Mouse (Mus musculus): ENCODE data around the gene 3110040M04Rik.
"Not testable (repeated sequence)": the region's sequence is repeated elsewhere in the genome, so short reads cannot be mapped to it uniquely, and the experiment has no call there.

The 3110040M04Rik gene

DNA sequence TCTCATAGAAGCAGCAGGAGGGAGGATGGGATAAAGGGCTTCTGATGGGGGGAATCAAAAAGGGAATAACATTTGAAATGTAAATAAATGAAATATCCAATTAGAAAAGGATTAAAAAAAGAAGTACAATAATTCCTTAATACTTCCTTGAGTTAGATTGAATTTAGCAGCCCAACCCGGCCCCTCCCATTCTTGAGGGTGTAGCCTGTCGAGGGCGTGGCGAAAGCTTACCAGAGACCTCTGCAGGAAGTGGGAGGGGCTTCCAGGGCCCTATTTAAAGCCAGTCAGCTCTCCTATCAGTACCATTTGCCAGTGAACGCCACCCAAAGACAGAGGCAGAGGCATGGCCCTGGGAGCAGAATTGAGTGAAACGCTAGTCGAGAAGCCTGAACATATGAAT is 11.8 kb upstream of the 3110040M04Rik start, which contains the start of gene Gm8947:
Gm8947 (plus strand) TSS at position 302 of the 400 bp plus-strand sequence.
- not testable (repeated sequence) for DNase-seq (ENCODE audit: extremely low spot score)

DNA sequence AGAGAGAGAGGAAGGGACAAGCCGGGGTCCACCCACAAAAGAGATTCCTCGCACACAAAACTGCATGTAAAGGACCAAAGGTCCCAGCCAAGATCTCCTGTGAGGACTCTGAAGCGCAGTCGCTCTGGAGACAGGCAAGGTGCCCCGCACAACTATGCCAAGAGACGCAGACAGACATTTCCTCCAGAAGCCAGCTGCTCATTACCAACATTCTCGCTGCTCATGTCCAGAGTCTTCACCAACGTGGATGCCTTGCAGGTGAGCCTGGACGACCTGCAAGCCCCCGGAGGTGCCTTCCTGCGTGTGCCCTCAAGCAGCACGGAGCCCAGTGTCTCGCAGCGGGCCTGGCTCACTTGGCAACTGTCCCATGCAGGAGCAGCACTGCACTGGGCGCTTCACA is 11.2 kb upstream of the 3110040M04Rik start:
- not testable (repeated sequence) for DNase-seq (ENCODE audit: extremely low spot score)

GRCm38 (mm10) chr1:151195986-151196385 is 7.9 kb upstream of the 3110040M04Rik start:
- not testable (repeated sequence) for DNase-seq (ENCODE audit: extremely low spot score)

DNA sequence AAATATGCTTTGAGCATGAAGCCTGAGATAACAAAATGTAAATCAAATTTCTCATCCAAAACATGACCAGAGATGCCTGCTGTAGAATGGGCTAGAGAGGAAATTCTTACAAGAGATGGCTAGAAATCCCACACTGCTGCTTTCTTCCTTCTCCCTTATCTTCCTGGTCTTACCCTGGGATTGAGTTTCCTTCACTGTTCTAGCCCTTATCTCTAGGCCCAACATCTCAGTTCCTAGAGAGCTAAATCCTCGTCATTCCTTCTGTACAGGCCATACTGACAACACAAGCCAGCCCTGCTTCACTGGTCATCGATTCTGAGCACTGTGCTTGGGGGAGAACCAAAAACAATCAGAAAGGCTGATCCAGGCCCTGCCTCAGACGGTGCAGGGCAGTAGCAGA is 7.2 kb upstream of the 3110040M04Rik start:
- DNase-seq (ENCODE audit: extremely low spot score) = not testable (repeated sequence)

GRCm38 (mm10) chr1:151198120-151198519 is 5.8 kb upstream of the 3110040M04Rik start, which contains the start of gene Gm47995:
TSS of gene Gm47995 (plus strand) at chr1:151198448.
- DNase-seq (ENCODE audit: extremely low spot score) = not testable (repeated sequence)

DNA sequence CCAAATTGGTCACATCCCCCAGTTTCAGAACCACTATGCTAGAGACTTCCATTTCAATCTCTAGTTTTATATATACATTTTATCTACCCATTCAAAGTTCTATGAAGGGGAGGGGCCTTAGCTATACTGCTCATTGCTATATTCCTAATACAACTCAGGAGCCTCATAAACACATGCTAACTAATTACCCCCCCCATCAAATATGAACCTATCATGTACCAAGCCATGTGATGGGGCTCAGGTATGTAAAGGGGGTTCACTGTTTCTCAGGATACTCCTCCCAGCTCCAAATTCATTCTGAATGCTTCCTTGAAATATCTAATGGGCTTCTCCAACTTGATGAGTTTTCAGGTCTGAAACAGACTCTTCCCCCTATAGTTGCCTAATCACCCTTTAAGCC is 3.3 kb upstream of the 3110040M04Rik start:
- DNase-seq (ENCODE audit: extremely low spot score) = not testable (repeated sequence)

GRCm38 (mm10) chr1:151202771-151203170 is 1.1 kb upstream of the 3110040M04Rik start:
- DNase-seq (ENCODE audit: extremely low spot score) = not testable (repeated sequence)

DNA sequence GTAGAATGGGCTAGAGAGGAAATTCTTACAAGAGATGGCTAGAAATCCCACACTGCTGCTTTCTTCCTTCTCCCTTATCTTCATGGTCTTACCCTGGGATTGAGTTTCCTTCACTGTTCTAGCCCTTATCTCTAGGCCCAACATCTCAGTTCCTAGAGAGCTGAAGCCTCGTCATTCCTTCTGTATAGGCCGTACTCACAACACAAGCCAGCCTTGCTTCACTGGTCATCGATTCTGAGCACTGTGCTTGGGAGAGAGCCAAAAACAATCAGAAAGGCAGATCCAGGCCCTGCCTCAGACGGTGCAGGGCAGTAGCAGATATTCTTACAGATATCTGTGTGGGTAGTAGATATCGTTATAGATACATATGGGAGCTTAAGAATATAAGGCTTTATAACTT is 4.6 kb downstream of the 3110040M04Rik start:
- not testable (repeated sequence) for DNase-seq (ENCODE audit: extremely low spot score)

DNA sequence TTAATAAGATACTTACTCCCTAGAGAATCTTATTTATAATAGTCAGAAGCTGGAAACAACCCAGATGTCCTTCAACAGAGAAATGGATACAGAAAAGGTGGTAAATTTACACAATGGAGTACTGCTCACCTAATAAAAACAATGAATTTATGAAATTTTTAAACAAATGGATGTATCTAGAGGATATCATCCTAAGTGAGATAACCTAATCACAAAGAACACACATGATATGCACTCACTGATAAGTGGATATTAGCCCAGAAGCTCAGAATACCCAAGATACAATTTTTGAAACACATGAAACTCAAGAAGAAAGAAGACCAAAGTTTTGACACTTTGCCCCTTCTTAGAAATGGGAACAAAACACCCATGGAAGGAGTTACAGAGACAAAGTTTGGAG is 5.0 kb downstream of the 3110040M04Rik start:
- not testable (repeated sequence) for DNase-seq (ENCODE audit: extremely low spot score)

- DNase-seq (ENCODE audit: extremely low spot score) = not testable (repeated sequence)
These were observed 6.0 kb downstream of the 3110040M04Rik start, which contains the start of gene Gm47996 for GRCm38 (mm10) chr1:151209824-151210355. TSS of gene Gm47996 (plus strand) at chr1:151210131.

- not testable (repeated sequence) for DNase-seq (ENCODE audit: extremely low spot score)
These were observed 7.7 kb downstream of the 3110040M04Rik start for GRCm38 (mm10) chr1:151211666-151212065.

DNA sequence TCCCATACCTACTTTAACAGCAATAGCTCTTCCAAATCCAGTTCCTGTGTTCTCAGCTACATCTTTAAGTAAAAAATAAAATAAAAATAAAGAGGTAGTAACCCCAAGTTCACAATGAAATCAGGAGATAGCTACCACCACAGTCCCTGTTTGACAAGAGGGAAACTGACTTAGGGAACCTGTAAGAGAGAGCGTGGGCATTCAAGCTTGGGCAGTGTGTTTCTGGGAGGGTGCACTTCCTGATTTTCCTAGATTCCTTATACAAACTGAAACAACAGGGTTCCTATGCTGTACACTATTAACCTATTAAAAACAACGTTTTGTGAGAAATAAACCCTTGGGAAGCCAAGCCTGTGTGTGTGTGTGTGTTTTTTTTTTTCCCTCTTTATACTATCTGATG is 10.9 kb downstream of the 3110040M04Rik start:
- DNase-seq (ENCODE audit: extremely low spot score) = no peak

DNA sequence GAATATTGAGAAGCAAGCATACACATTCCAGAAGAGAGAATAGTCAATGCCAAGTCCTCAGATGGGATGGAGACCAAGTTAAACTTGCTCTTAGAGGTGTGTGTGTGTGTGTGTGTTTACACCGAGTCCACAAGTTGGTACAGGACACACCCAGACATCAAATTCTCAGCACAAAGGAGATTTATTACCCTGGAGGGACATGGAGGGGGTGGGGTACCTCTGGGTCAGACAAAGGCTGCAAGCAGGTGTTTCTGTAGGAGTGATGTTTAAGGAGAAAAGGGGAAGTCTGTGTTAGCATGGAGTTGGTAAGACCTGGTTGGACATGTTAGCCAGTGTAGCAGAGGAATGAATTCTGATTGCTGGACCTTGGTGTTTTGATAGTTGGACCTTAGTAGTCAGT is 12.1 kb downstream of the 3110040M04Rik start:
- DNase-seq (ENCODE audit: extremely low spot score) = no peak

DNA sequence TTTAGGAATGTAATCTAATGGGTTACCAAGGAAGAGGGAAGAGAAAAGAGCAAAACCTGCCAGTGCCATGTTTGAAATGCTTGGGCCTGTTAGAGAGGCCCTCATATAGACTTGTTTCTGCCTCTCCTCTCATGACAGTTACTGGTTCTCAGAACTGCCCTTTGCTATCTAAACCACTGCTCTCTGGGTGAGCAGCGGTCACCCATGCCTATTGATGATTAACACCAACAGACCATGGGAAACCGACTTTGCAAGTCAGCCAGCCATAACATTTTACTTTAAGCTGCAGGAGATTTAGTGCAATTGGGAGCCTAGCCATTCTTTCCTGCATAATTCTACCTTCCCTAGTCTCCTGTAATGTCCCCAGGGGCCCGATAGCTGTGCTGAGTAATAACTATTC is 12.5 kb downstream of the 3110040M04Rik start:
- no peak for DNase-seq (ENCODE audit: extremely low spot score)

DNA sequence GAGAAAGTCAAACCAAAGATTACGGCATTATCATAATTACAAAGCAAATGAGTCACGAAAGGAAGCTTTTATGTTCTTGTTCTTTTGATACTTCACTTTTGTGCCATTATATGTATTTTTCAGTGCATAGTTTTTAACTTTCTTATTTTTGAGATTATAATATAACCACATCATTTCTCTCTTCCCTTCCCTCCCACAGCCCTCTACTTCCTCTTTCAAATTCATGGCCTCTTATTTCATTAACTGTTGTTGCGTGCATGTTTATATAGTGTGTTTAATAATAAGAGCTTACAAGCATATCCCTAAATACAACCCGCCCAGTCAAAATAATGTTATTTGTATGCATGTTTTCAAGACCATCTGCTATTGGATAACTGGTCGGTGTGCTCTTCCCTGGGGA is 15.1 kb downstream of the 3110040M04Rik start:
- no peak for DNase-seq (ENCODE audit: extremely low spot score)

- DNase-seq (ENCODE audit: extremely low spot score) = no peak
These were observed 16.2 kb downstream of the 3110040M04Rik start for GRCm38 (mm10) chr1:151220098-151220497.

DNA sequence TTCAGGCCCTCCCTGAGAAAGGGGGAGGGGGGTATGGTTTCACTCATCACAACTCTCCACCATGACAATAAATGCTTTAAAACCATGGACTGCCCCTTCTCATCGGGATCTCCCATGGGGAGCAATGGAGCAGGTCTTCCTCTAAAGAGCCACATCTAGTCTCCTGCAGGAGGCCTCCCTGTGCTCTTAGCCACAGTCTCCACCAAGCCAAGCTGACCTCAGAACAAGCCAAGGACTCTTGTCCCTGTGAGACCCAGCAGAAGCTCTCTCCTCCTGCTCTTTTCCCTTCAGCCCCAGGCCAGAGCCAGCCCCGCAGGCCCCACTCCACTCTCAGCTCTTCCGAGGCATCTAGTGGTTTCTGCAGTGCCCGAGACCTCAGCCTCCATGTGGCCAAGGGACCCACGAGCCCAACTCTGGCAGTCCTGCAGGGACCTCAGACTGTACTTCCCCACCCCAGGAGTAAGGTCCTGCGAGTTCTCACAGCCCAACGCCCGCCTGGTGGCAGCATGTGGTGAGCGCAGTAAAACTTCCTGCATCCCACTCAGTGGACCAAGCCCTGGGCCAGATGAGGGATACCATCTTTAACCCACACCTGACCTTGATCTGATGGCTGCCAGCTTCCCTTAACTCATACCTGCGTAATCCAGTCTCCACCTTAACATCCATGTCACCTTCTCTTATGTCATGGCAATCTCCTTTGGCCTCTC is 18.8 kb downstream of the 3110040M04Rik start:
- no peak for DNase-seq (ENCODE audit: extremely low spot score)

DNA sequence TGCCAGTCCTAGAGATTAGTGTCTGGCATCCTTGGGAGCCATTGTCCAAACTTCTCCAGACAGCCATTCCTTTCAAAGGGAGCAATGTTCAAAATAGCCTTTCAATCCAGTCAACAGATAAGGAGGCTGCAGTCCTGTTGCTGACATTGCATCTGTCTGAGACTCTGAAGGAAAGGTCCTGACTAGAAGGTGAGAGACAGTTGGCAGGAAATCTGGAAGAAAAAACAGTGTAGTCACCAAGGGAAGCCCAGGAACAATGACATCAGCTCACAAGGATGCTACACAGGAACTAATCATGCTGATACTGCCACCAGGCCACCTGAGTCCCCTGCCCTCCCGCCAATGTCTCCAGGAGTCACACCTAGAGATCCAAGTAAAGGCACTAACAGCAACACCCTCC is 19.5 kb downstream of the 3110040M04Rik start:
- no peak for DNase-seq (ENCODE audit: extremely low spot score)

DNA sequence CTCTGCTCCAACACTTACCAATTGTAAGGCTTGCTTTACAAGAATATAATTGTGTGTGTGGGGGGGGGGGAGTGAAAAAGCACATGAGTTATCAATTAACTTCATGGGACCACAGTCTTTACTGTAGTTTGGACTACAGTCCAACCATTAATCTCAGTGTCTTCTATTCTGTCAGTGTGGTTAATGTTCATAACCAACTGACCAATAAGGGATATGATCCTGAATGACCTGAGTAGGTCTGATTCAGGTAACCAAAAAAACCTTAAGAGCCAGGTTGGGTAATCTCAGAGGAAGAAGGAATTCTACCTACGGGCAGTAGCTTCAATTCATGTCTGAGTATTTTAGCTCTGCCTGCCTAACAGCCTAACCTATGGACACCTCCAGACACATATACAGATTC is 20.6 kb downstream of the 3110040M04Rik start:
- no peak for DNase-seq (ENCODE audit: extremely low spot score)

DNA sequence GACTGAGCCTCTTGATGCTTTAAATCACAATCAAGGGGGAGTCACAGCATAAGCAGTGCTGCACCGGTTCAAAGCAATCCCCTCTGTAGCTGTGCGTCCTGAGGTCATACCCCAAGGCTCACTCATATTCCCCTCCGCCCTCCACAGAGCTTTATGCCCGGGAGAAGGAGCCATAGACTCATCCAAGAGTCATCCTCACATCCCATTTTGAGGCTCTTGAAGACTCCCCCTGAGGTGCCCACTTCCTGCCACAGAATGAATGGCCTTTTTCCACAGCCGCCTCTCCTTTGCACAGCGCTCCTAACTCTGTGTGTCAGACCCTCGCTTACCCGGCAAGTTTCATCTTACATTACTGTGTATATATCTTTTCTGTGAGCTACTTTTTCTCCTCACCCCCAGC is 23.6 kb downstream of the 3110040M04Rik start:
- no peak for DNase-seq (ENCODE audit: extremely low spot score)

DNA sequence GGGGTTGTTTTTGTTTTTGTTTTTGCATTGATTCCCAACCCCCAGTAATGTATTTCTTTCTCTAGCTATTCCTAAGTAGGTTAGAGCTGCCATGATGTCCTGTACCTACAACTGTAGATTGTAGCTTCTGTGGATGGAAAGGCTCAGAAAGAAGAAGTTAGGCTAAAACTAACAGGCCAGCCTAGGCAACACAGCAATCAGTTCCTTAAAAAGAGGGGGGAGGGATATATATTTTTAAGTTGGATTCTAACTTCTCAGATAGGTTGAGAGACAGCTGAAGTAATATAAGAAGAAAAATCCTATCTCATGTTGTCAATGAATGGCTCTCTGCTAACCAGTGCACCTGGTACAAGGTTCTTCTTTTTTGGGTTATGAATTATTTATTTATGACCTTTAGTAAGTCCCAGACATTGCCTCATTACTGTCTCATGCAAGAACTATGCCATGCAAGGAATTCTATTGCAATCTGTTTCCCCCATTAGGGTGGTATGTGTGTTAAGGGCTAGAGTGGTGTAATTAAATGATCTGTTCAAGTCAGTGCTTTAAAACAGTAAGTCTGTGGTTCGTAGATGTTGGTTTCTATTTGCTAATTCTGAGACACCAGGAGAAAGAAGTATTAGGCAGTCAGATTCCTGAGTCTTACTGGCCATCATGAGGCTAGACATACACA is 24.5 kb downstream of the 3110040M04Rik start:
- no peak for DNase-seq (ENCODE audit: extremely low spot score)

- no peak for DNase-seq (ENCODE audit: extremely low spot score)
These were observed 28.4 kb downstream of the 3110040M04Rik start for GRCm38 (mm10) chr1:151232346-151232745.

DNA sequence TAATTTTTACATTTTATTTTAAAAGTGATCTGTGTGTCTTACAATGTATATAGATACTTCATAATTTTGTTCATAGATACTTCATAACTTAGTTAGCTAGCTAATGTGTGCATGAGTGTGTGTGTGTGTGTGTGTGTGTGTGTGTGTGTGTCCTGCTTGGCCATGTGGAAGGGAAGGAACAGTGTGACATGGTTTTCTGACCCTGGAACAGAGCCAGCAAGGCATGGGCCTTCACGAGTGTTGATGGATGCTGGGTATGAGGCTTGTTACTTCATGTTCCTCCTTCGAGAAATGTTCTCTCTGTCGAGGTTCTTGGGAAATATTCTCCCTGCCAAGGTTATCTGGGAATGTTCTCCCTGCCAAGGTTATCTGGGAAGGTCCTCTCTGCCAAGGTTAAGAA is 29.8 kb downstream of the 3110040M04Rik start:
- no peak for DNase-seq (ENCODE audit: extremely low spot score)

All from embryo, embryonic 9.5 days (tissue).